Comparison of ENCODE assay signal across 19 mouse cellular contexts in the genomic region with DNA sequence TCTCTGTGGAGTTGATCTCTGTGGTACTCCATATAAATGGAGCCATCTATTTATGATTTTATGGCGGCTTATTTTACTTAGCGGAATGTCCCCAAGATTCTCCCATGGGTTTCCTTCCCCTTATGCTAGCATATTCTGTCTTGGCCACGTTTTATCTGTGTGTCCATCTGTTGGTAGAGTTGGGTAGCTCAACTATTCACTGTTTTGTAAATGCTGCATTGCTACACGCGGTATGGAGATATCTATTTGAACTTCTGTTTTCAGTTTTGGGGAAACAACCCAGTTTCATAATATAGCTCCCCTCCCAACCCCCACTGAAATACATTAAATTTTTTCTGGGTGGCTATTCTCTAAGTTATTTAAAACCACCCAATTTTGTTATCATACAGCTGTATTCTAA. TPM values are rescaled to one million over a fixed set of nuclear protein-coding genes. Genes with fewer than 3 reads are reported as not detected.
DNase-seq lines count a peak whose midpoint lies in the region; ATAC-seq and TF ChIP-seq lines count a peak whose summit lies in the region.
"Had no signal": no experiment of that assay in that cellular context is flagged by ENCODE, and none has a peak within 500 bp of the region (broad histone marks: within the 10 kb centered on the region; RNA-seq: fewer than 3 reads in every experiment).

No protein-coding gene starts in this region.

- no peak overlapping the region for H3K4me3 ChIP-seq in lung, postnatal 0 days (ENCODE audit: low read depth, low read length)
- H3K4me3 ChIP-seq in liver, embryonic 14.5 days (ENCODE audit: insufficient read depth in 1 of 2, low read depth in 2 of 2, low read length in 2 of 2), result no peak overlapping the region
- H3K4me3 ChIP-seq: heart, embryonic 12.5 days; megakaryocyte, embryonic 14.5 days had no signal

- no peaks in the 10 kb centered on the region for H3K27me3 ChIP-seq in lung, postnatal 0 days (replicated peaks; ENCODE audit: insufficient read depth, low read length)
- H3K27me3 ChIP-seq in liver, embryonic 14.5 days (ENCODE audit: control insufficient read depth, insufficient read depth, low read length), result no peaks in the 10 kb centered on the region
- H3K27me3 ChIP-seq: heart, embryonic 12.5 days; megakaryocyte, embryonic 14.5 days had no signal

- peaks cover 9% of the 10 kb centered on the region; the same call in 1 of the 2 replicates for H3K4me1 ChIP-seq in lung, postnatal 0 days (ENCODE audit: insufficient read depth, low read depth, low read length)
- H3K4me1 ChIP-seq in liver, embryonic 14.5 days (replicated peaks; ENCODE audit: control insufficient read depth in 2 of 2, insufficient read depth in 2 of 2, low read length in 1 of 2), result peaks cover 15 to 24% of the 10 kb centered on the region in 2 experiments

- 79% methylated on average over 5 of the region's 5 CpGs for WGBS in lung, postnatal 0 days
- 19% methylated on average over 5 of the region's 5 CpGs for WGBS in liver, embryonic 14.5 days (ENCODE audit: insufficient replicate concordance)

- no peak for ATAC-seq in lung, postnatal 0 days
- peak; percentile 73 for ATAC-seq in liver, embryonic 14.5 days (ENCODE audit: insufficient read depth)
- ATAC-seq in neutrophil, adult 5-6 weeks (ENCODE audit: extremely low read depth, insufficient number of reproducible peaks, low FRiP score, poor library complexity, severe bottlenecking), result peak; percentile 67; the same call in 1 of the 2 replicates
- ATAC-seq: forebrain, embryonic 14.5 days had no signal

- DNase-seq in lung, postnatal 0 days (ENCODE audit: low spot score), result peak; percentile 25
- DNase-seq in lung, adult 18-20 months, result no peak
- DNase-seq in c-Kit-positive CD71-positive TER-119-positive erythroid progenitor cells, embryonic 14.5 days (ENCODE audit: low spot score), result peak; percentile 40
- peak; percentile 42 to 52 (median 45) for DNase-seq in liver, embryonic 14.5 days (ENCODE audit: low read depth in 3 of 3, low spot score in 3 of 3)
- DNase-seq in left cerebral cortex, adult 18-20 months (ENCODE audit: low spot score in 2 of 2), result no peak
- DNase-seq in frontal cortex, postnatal 36 days (ENCODE audit: low spot score in 2 of 2), result no peak
- DNase-seq in Muller cell, postnatal 12 days (ENCODE audit: inconsistent ontology term), result no peak
- DNase-seq: adrenal gland, postnatal 36 days; cerebellum, postnatal 36 days; gastrocnemius, postnatal 25 days; heart, postnatal 36 days; left cerebral cortex, postnatal 4 days; lung, embryonic 14.5 days; right cerebral cortex, postnatal 4 days had no signal

- H3K36me3 ChIP-seq in lung, postnatal 0 days (ENCODE audit: insufficient read depth, low read length), result no peaks in the 10 kb centered on the region
- H3K36me3 ChIP-seq in liver, embryonic 14.5 days (replicated peaks; ENCODE audit: control insufficient read depth, insufficient read depth, low read depth), result no peaks in the 10 kb centered on the region
- H3K36me3 ChIP-seq: heart, embryonic 12.5 days had no signal

- no peak overlapping the region for H3K27ac ChIP-seq in lung, postnatal 0 days (ENCODE audit: low read length)
- H3K27ac ChIP-seq in liver, embryonic 14.5 days, result no peak overlapping the region
- H3K27ac ChIP-seq: kidney, postnatal 0 days had no signal

- TF ChIP-seq EP300 in lung, postnatal 0 days (IDR thresholded peaks at IDR 0.05), result no peak
- TF ChIP-seq EP300 in liver, embryonic 14.5 days (IDR thresholded peaks at IDR 0.05; ENCODE audit: low read depth), result peak; percentile 42; the same call in 1 of the 2 replicates

- no peak for TF ChIP-seq CTCF in lung, postnatal 0 days (IDR thresholded peaks at IDR 0.05)
- no peak for TF ChIP-seq CTCF in liver, embryonic 14.5 days (IDR thresholded peaks at IDR 0.05; ENCODE audit: low read depth)

- no peaks in the 10 kb centered on the region for H3K9me3 ChIP-seq in lung, postnatal 0 days (ENCODE audit: low read length)
- no peaks in the 10 kb centered on the region for H3K9me3 ChIP-seq in liver, embryonic 14.5 days (ENCODE audit: control insufficient read depth, low read length)
- H3K9me3 ChIP-seq: megakaryocyte, embryonic 14.5 days had no signal

- H3K4me2 ChIP-seq in lung, postnatal 0 days (replicated peaks; ENCODE audit: low read depth, low read length), result no peak overlapping the region
- peak overlapping the region; percentile 58 for H3K4me2 ChIP-seq in liver, embryonic 14.5 days (ENCODE audit: low read depth)
- H3K4me2 ChIP-seq: heart, embryonic 12.5 days; lung, embryonic 14.5 days had no signal

- no peak overlapping the region for H3K9ac ChIP-seq in lung, postnatal 0 days (replicated peaks; ENCODE audit: low read depth)
- H3K9ac ChIP-seq in liver, embryonic 14.5 days (replicated peaks), result no peak overlapping the region
- H3K9ac ChIP-seq: heart, embryonic 12.5 days; lung, embryonic 14.5 days had no signal

RNA-seq across cellular contexts. Expression of gene Ano6, which starts 59.9 kb away (rescaled TPM):
- 37.5 and 38.9 TPM in 2 replicates for polyA plus RNA-seq in lung, postnatal 0 days (2015; fragmentation: Nextera tagmentation; extraction: Ambion mirVana)
- 3.7 and 4.7 TPM in 2 replicates for polyA plus RNA-seq in liver, embryonic 14.5 days (2012; rRNA removed)
- polyA plus RNA-seq in liver, embryonic 14.5 days (2014; fragmentation: Nextera tagmentation; extraction: Ambion mirVana), result 6.3 and 9.0 TPM in 2 replicates
- total RNA-seq in neutrophil, adult 5-6 weeks (2017), result 58.8 and 60.4 TPM in 2 replicates
- 10 to 100 TPM; 24.8 to 26.3 TPM for total RNA-seq in left cerebral cortex, adult 18-20 months (2021)

Comparison
In these comparisons a context has a peak if more than half of its experiments do, and no peak if none do; other contexts are left out.
1. DNase-seq: peak in lung, postnatal 0 days (single experiment), c-Kit-positive CD71-positive TER-119-positive erythroid progenitor cells, embryonic 14.5 days (single experiment) and liver, embryonic 14.5 days (3 of 3); none in lung, adult 18-20 months (0 of 2), left cerebral cortex, adult 18-20 months (0 of 2), frontal cortex, postnatal 36 days (0 of 2) and Muller cell, postnatal 12 days (single experiment).